Mouse (Mus musculus) stomach, postnatal 0 days (tissue): Measurements from ENCODE around the gene Prnd.

Source experiments
- CTCF ChIP-seq: IDR thresholded peaks from 2 replicates; pipeline ENCODE4 v1.5.1; 2016; ENCODE audit warnings: antibody characterized with exemption, low read depth, mild to moderate bottlenecking, moderate library complexity
- EP300 ChIP-seq: optimal IDR thresholded peaks from 2 replicates; pipeline ENCODE3; 2016; ENCODE audit warnings: antibody characterized with exemption

DNA sequence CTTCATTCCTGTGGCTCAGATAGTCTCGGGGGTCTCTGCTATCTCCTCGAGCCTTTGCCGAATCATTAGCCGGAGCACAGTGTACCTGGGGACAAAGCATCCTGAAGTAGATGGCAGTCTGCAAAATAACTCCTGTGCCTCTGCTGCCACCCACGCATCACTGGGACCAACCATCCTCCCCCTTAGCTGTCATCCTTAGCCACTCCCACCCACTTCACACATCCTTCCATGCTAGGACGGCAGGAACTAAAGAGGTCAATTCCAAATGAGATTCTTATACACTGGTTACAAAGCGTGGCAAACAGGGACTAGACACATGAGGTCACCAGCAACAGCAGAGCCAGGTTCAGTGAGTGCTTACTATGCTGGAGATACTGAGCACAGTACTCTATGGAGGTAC, 45.7 kb downstream of the Prnd start:
- TF ChIP-seq CTCF (no peak), EP300 (no peak)
